Mouse (Mus musculus) CD4-positive naive resting alpha-beta T cell, adult 57 days (primary cell): ENCODE measurements around the gene Olfr170. TPM values are rescaled to one million over a fixed set of nuclear protein-coding genes. Genes with fewer than 3 reads are reported as not detected.

Experiments
- total RNA-seq: library from RNA; stranded (reverse); gene quantifications from one replicate; pipeline ENCODE4 v1.2.4, GENCODE M21; 2023

Gene Olfr170
- total RNA-seq = not detected

DNA sequence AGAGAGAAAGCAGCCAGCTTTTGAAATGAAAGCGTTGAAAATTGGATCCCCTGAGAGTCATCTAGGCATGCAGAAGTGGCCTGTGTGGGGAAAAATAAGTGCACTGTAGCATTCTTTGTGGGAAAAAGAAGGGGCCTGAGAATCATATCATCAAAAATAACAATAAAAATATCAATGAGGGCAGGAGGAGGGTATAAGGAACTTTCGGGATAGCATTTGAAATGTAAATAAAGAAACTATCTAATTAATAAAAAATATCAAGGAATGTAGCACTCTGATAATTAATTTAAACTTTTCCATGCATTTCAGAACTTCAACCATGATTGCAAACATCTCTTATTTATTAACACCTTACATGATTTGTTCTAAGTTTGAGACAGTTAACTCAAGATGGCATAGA is at the start of gene Olfr170:
TSS of gene Olfr170 (minus strand) at position 101 of the 400 bp plus-strand sequence.

DNA sequence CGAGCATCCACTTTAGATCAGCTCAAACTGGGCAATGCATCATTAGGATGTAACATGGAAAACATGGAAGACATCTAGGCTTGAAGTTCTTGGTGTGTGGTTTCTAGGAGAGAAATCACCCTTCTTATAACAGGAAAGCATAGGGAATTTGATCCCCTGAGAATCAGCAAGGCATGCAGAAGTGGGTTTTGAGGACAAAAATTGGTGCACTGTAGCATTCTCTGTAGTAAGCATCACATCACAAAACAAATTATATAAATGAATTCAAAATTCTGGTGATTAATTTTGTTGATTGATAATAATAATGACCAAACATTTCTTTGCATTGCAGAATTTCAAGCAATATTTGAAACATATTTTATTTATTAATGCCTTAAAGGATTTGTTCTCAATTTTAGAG is 18.1 kb upstream of the Olfr170 start, which contains the start of gene Olfr171:
TSS of gene Olfr171 (minus strand) at position 101 of the 400 bp plus-strand sequence.

DNA sequence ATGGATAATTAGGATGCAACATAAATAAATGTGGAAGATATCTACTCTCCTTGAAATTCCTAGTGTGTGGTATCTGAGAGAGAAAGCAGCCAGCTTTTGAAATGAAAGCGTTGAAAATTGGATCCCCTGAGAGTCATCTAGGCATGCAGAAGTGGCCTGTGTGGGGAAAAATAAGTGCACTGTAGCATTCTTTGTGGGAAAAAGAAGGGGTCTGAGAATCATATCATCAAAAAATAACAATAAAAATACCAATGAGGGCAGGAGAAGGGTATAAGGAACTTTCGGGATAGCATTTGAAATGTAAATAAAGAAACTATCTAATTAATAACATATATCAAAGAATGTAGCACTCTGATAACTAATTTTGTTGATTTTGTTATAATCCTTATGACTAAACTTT is 40.0 kb downstream of the Olfr170 start, which contains the start of gene Olfr169:
TSS of gene Olfr169 (minus strand) at position 101 of the 400 bp plus-strand sequence.

Other genes with a start within 250 kb of the Olfr170 start
- gene Olfr165, start 188.7 kb downstream of the Olfr170 start, total RNA-seq = not detected
- not detected for gene Olfr166, start 128.2 kb downstream of the Olfr170 start, total RNA-seq
- gene Olfr167, start 89.6 kb downstream of the Olfr170 start, total RNA-seq = not detected
- not detected for gene Olfr168, start 76.3 kb downstream of the Olfr170 start, total RNA-seq
- not detected for gene Olfr169, start 40.1 kb downstream of the Olfr170 start, total RNA-seq
- not detected for gene Olfr171, start 18.0 kb upstream of the Olfr170 start, total RNA-seq
- not detected for gene Lamp3, start 94.5 kb upstream of the Olfr170 start, total RNA-seq
- gene B3gnt5, start 148.3 kb upstream of the Olfr170 start, total RNA-seq = 12.1 TPM